Mouse (Mus musculus): ENCODE results near the gene Podn.
"Not testable (repeated sequence)": the region's sequence is repeated elsewhere in the genome, so short reads cannot be mapped to it uniquely, and the experiment has no call there.

Gene Podn

GRCm38 (mm10) chr4:108096345-108096744, at the start of gene Podn:
Podn (minus strand) TSS chr4:108096445.
- DNase-seq (ENCODE audit: extremely low read depth, insufficient read length, low spot score), result no peak

GRCm38 (mm10) chr4:108145554-108145953, 49.3 kb upstream of the Podn start:
- not testable (repeated sequence) for DNase-seq (ENCODE audit: extremely low read depth, insufficient read length, low spot score)

- DNase-seq (ENCODE audit: extremely low read depth, insufficient read length, low spot score), result no peak
These were observed 48.6 kb upstream of the Podn start, which contains the start of gene Scp2 for GRCm38 (mm10) chr4:108144880-108145279. Scp2 (minus strand) TSS chr4:108144998.

GRCm38 (mm10) chr4:108143778-108144177, 47.5 kb upstream of the Podn start:
- no peak for DNase-seq (ENCODE audit: extremely low read depth, insufficient read length, low spot score)

- not testable (repeated sequence) for DNase-seq (ENCODE audit: extremely low read depth, insufficient read length, low spot score)
These were observed 46.9 kb upstream of the Podn start for GRCm38 (mm10) chr4:108143178-108143577.

- no peak for DNase-seq (ENCODE audit: extremely low read depth, insufficient read length, low spot score)
These were observed 40.7 kb upstream of the Podn start for GRCm38 (mm10) chr4:108136938-108137337.

GRCm38 (mm10) chr4:108130452-108130851, 34.2 kb upstream of the Podn start:
- no peak for DNase-seq (ENCODE audit: extremely low read depth, insufficient read length, low spot score)

- DNase-seq (ENCODE audit: extremely low read depth, insufficient read length, low spot score), result no peak
These were observed 32.1 kb upstream of the Podn start for GRCm38 (mm10) chr4:108128339-108128738.

- DNase-seq (ENCODE audit: extremely low read depth, insufficient read length, low spot score), result no peak
These were observed 31.3 kb upstream of the Podn start for GRCm38 (mm10) chr4:108127516-108127915.

GRCm38 (mm10) chr4:108126260-108126659, 30.0 kb upstream of the Podn start:
- DNase-seq (ENCODE audit: extremely low read depth, insufficient read length, low spot score), result no peak

GRCm38 (mm10) chr4:108124104-108124503, 27.9 kb upstream of the Podn start:
- DNase-seq (ENCODE audit: extremely low read depth, insufficient read length, low spot score), result no peak

- peak; percentile 83 for DNase-seq (ENCODE audit: extremely low read depth, insufficient read length, low spot score)
These were observed 22.0 kb upstream of the Podn start for GRCm38 (mm10) chr4:108117924-108118876.

GRCm38 (mm10) chr4:108117488-108117887, 21.2 kb upstream of the Podn start:
- no peak for DNase-seq (ENCODE audit: extremely low read depth, insufficient read length, low spot score)

- no peak for DNase-seq (ENCODE audit: extremely low read depth, insufficient read length, low spot score)
These were observed 20.2 kb upstream of the Podn start for GRCm38 (mm10) chr4:108116466-108116865.

- no peak for DNase-seq (ENCODE audit: extremely low read depth, insufficient read length, low spot score)
These were observed 14.5 kb upstream of the Podn start for GRCm38 (mm10) chr4:108110706-108111105.

GRCm38 (mm10) chr4:108109728-108110127, 13.5 kb upstream of the Podn start:
- DNase-seq (ENCODE audit: extremely low read depth, insufficient read length, low spot score), result no peak

- DNase-seq (ENCODE audit: extremely low read depth, insufficient read length, low spot score), result no peak
These were observed 3.4 kb downstream of the Podn start for GRCm38 (mm10) chr4:108092741-108093397.

- DNase-seq (ENCODE audit: extremely low read depth, insufficient read length, low spot score), result no peak
These were observed 12.3 kb downstream of the Podn start for GRCm38 (mm10) chr4:108083993-108084392.

- DNase-seq (ENCODE audit: extremely low read depth, insufficient read length, low spot score), result no peak
These were observed 13.1 kb downstream of the Podn start for GRCm38 (mm10) chr4:108083032-108083735.

GRCm38 (mm10) chr4:108082401-108082806, 13.8 kb downstream of the Podn start:
- no peak for DNase-seq (ENCODE audit: extremely low read depth, insufficient read length, low spot score)

GRCm38 (mm10) chr4:108080876-108081275, 15.4 kb downstream of the Podn start:
- DNase-seq (ENCODE audit: extremely low read depth, insufficient read length, low spot score), result no peak
